Mouse (Mus musculus) common myeloid progenitor, adult 5-6 weeks (primary cell): ENCODE data around the gene Fras1. TPM values are rescaled to one million over a fixed set of nuclear protein-coding genes. Genes with fewer than 3 reads are reported as not detected.

Experiments
- ATAC-seq: replicated peaks from 2 replicates; pipeline ENCODE4 v1.8.0; 2016; ENCODE audit warnings: low read depth, mild to moderate bottlenecking, moderate TSS enrichment, inconsistent platforms; ENCODE audit not compliant: poor library complexity, severe bottlenecking
- total RNA-seq: library from RNA; stranded (forward); fragments of 200-1000, 187-1606 nt; gene quantifications from 2 replicates; pipeline ENCODE4 v1.2.3, GENCODE M21; 2017

The Fras1 gene
- total RNA-seq: not detected in 2 replicates

GRCm38 (mm10) chr5:96373567-96373985, at the start of gene Fras1:
Gene Fras1 (plus strand): TSS chr5:96373955.
- ATAC-seq: no peak

GRCm38 (mm10) chr5:96331048-96331737, 42.6 kb upstream of the Fras1 start:
- no peak for ATAC-seq

GRCm38 (mm10) chr5:96331738-96332070, 42.1 kb upstream of the Fras1 start:
- ATAC-seq: no peak

GRCm38 (mm10) chr5:96333963-96334362, 39.8 kb upstream of the Fras1 start:
- no peak for ATAC-seq

GRCm38 (mm10) chr5:96340564-96340963, 33.2 kb upstream of the Fras1 start:
- no peak for ATAC-seq

GRCm38 (mm10) chr5:96344983-96345382, 28.8 kb upstream of the Fras1 start:
- no peak for ATAC-seq

GRCm38 (mm10) chr5:96351963-96352362, 21.8 kb upstream of the Fras1 start:
- 0 out of 2 replicates have a peak, but pooled peaks have one; percentile 47 for ATAC-seq

- ATAC-seq: no peak
Measured at GRCm38 (mm10) chr5:96363950-96364349, 9.8 kb upstream of the Fras1 start.

GRCm38 (mm10) chr5:96365590-96365989, 8.2 kb upstream of the Fras1 start:
- no peak for ATAC-seq

GRCm38 (mm10) chr5:96367260-96367659, 6.5 kb upstream of the Fras1 start:
- no peak for ATAC-seq

GRCm38 (mm10) chr5:96373106-96373505, 649 bp upstream of the Fras1 start:
- ATAC-seq: no peak

- ATAC-seq: peak; percentile 57
Measured at GRCm38 (mm10) chr5:96373986-96374901, 489 bp downstream of the Fras1 start.

GRCm38 (mm10) chr5:96375391-96375831, 1.7 kb downstream of the Fras1 start:
- ATAC-seq: no peak

- ATAC-seq: no peak
Measured at GRCm38 (mm10) chr5:96376216-96376615, 2.5 kb downstream of the Fras1 start.

- no peak for ATAC-seq
Measured at GRCm38 (mm10) chr5:96386138-96386933, 12.6 kb downstream of the Fras1 start.

- no peak for ATAC-seq
Measured at GRCm38 (mm10) chr5:96388306-96388705, 14.6 kb downstream of the Fras1 start.

GRCm38 (mm10) chr5:96389963-96390623, 16.3 kb downstream of the Fras1 start:
- no peak for ATAC-seq

GRCm38 (mm10) chr5:96391086-96391485, 17.3 kb downstream of the Fras1 start:
- no peak for ATAC-seq

GRCm38 (mm10) chr5:96394947-96395346, 21.2 kb downstream of the Fras1 start:
- no peak for ATAC-seq
